Mouse (Mus musculus) brain, embryonic 14.5 days (tissue): ENCODE measurements at regions not wholly inside any gene's neighbourhood (a gene's known extent, or its start where the extent isn't known, plus 50 kb on each side); places are given as distances from the start of the nearest gene placed in this dataset.

Experiments used
- CTCF ChIP-seq: fragments of 200-500 bp; IDR thresholded peaks from 2 replicates; pipeline ENCODE4 v1.5.1; 2012; ENCODE audit warnings: inconsistent platforms, mild to moderate bottlenecking, moderate library complexity, borderline replicate concordance; ENCODE audit not compliant: insufficient read depth, insufficient read length; ENCODE audit errors: extremely low read depth
- POLR2A ChIP-seq: fragments of 200-500 bp; IDR thresholded peaks from 2 replicates; pipeline ENCODE4 v1.6.1; 2012; ENCODE audit warnings: mild to moderate bottlenecking, inconsistent platforms, borderline replicate concordance; ENCODE audit not compliant: poor library complexity, insufficient read depth, insufficient read length, severe bottlenecking; ENCODE audit errors: extremely low read depth

DNA sequence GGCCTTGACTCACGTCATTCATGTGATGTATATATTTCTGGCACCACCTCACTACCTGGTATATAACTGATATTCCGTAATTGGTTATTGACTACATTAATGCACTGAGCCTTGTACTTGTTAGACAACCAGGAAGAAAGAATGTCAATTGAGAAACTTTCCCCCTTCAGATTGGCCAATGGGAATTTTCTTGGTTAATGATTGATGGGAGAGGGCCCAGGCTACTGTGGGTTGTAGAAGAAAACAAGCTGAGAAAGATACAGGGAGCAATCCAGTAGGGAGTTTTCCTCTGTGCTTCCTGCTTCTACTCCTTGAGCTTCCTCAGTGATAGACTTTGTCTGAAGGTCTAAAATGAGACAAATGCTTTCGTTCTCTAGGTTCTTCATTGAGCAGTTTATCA lies 1866.1 kb upstream of the Lrrc6 start:
- no peak for TF ChIP-seq POLR2A
- no peak for TF ChIP-seq CTCF
